Mouse (Mus musculus) liver, embryonic 14.5 days (tissue): ENCODE results near the gene Trim17.
A peak's percentile ranks its signal among the peaks of the same experiment; 100 is the strongest.

Experiments
- CTCF ChIP-seq: IDR thresholded peaks from 2 replicates; pipeline ENCODE4 v1.5.1; 2016; ENCODE audit warnings: antibody characterized with exemption, low read depth, control low read depth
- EP300 ChIP-seq: IDR thresholded peaks from 2 replicates; pipeline ENCODE4 v1.6.1; 2016; ENCODE audit warnings: antibody characterized with exemption, low read depth

GRCm38 (mm10) chr11:58995807-58996370 lies 41.4 kb downstream of the Trim17 start:
- TF ChIP-seq CTCF (peak; percentile 43), EP300 (no peak)
